Mouse (Mus musculus): ENCODE results near the gene T2. TPM values are rescaled to one million over a fixed set of nuclear protein-coding genes. Genes with fewer than 3 reads are reported as not detected.

T2 gene
- polyA plus RNA-seq, 1 experiment: 0.05 TPM

- Histone ChIP-seq H3K79me2 (ENCODE audit: control insufficient read depth, insufficient read depth) (no peaks in the 10 kb centered on the region), H3ac (ENCODE audit: control insufficient read depth, insufficient read length, low read depth) (no peak overlapping the region), H3K79me3 (ENCODE audit: low read depth) (no peaks in the 10 kb centered on the region), H3K4me3 (ENCODE audit: insufficient read depth, poor library complexity, severe bottlenecking) (no peak overlapping the region), H3K27me3 (ENCODE audit: control insufficient read depth, insufficient read depth, insufficient read length) (peaks cover 42% of the 10 kb centered on the region), H3K36me3 (ENCODE audit: control insufficient read depth, insufficient read depth) (no peaks in the 10 kb centered on the region)
- no peak for TF ChIP-seq CTCF (IDR thresholded peaks at IDR 0.05; ENCODE audit: control insufficient read depth, insufficient read depth, insufficient read length)
- no peak for TF ChIP-seq MAX (IDR thresholded peaks at IDR 0.05)
- no peak for TF ChIP-seq USF1 (IDR thresholded peaks at IDR 0.05; ENCODE audit: low read depth)
- no peak for TF ChIP-seq MYOG (IDR thresholded peaks at IDR 0.05; ENCODE audit: control insufficient read depth, extremely low read depth, insufficient read length)
- TF ChIP-seq CEBPB (IDR thresholded peaks at IDR 0.05; ENCODE audit: low read depth): no peak
- no peak for TF ChIP-seq FOSL1 (IDR thresholded peaks at IDR 0.05; ENCODE audit: insufficient read depth, low read length, poor library complexity, severe bottlenecking)
- no peak for TF ChIP-seq MYOD1 (IDR thresholded peaks at IDR 0.05; ENCODE audit: control insufficient read depth, insufficient read length, low read depth)
These were observed 57.9 kb downstream of the T2 start for GRCm38 (mm10) chr17:8413656-8414055.

GRCm38 (mm10) chr17:8415533-8415932, 59.7 kb downstream of the T2 start:
- Histone ChIP-seq H3K4me3 (ENCODE audit: insufficient read depth, poor library complexity, severe bottlenecking) (no peak overlapping the region), H3K79me2 (ENCODE audit: control insufficient read depth, insufficient read depth) (no peaks in the 10 kb centered on the region), H3ac (ENCODE audit: control insufficient read depth, insufficient read length, low read depth) (no peak overlapping the region), H3K79me3 (ENCODE audit: low read depth) (no peaks in the 10 kb centered on the region), H3K27me3 (ENCODE audit: control insufficient read depth, insufficient read depth, insufficient read length) (peaks cover 31% of the 10 kb centered on the region), H3K36me3 (ENCODE audit: control insufficient read depth, insufficient read depth) (no peaks in the 10 kb centered on the region)
- no peak for TF ChIP-seq MAX (IDR thresholded peaks at IDR 0.05)
- TF ChIP-seq MYOD1 (IDR thresholded peaks at IDR 0.05; ENCODE audit: control insufficient read depth, insufficient read length, low read depth): no peak

- Histone ChIP-seq H3K4me3 (ENCODE audit: insufficient read depth, poor library complexity, severe bottlenecking) (no peak overlapping the region), H3K79me3 (ENCODE audit: low read depth) (no peaks in the 10 kb centered on the region), H3K79me2 (ENCODE audit: control insufficient read depth, insufficient read depth) (no peaks in the 10 kb centered on the region), H3K27me3 (ENCODE audit: control insufficient read depth, insufficient read depth, insufficient read length) (peaks cover 36% of the 10 kb centered on the region), H3ac (ENCODE audit: control insufficient read depth, insufficient read length, low read depth) (no peak overlapping the region), H3K36me3 (ENCODE audit: control insufficient read depth, insufficient read depth) (no peaks in the 10 kb centered on the region)
- TF ChIP-seq MYOG (IDR thresholded peaks at IDR 0.05; ENCODE audit: control insufficient read depth, extremely low read depth, insufficient read length) (no peak), MAX (IDR thresholded peaks at IDR 0.05) (no peak), CTCF (IDR thresholded peaks at IDR 0.05; ENCODE audit: control insufficient read depth, insufficient read depth, insufficient read length) (no peak), FOSL1 (IDR thresholded peaks at IDR 0.05; ENCODE audit: insufficient read depth, low read length, poor library complexity, severe bottlenecking) (no peak), USF1 (IDR thresholded peaks at IDR 0.05; ENCODE audit: low read depth) (no peak), CEBPB (IDR thresholded peaks at IDR 0.05; ENCODE audit: low read depth) (no peak), MYOD1 (IDR thresholded peaks at IDR 0.05; ENCODE audit: control insufficient read depth, insufficient read length, low read depth) (no peak)
These were observed 61.1 kb downstream of the T2 start for GRCm38 (mm10) chr17:8416865-8417264.

GRCm38 (mm10) chr17:8420739-8421138, 64.9 kb downstream of the T2 start:
- H3K79me2 ChIP-seq (ENCODE audit: control insufficient read depth, insufficient read depth): no peaks in the 10 kb centered on the region
- peaks cover 13% of the 10 kb centered on the region for H3K27me3 ChIP-seq (ENCODE audit: control insufficient read depth, insufficient read depth, insufficient read length)
- no peaks in the 10 kb centered on the region for H3K36me3 ChIP-seq (ENCODE audit: control insufficient read depth, insufficient read depth)
- H3K4me3 ChIP-seq (ENCODE audit: insufficient read depth, poor library complexity, severe bottlenecking): no peak overlapping the region
- TF ChIP-seq MYOD1 (IDR thresholded peaks at IDR 0.05; ENCODE audit: control insufficient read depth, insufficient read length, low read depth): no peak
- TF ChIP-seq MAX (IDR thresholded peaks at IDR 0.05): no peak
- TF ChIP-seq FOSL1 (IDR thresholded peaks at IDR 0.05; ENCODE audit: insufficient read depth, low read length, poor library complexity, severe bottlenecking): no peak
- TF ChIP-seq CTCF (IDR thresholded peaks at IDR 0.05; ENCODE audit: control insufficient read depth, insufficient read depth, insufficient read length): no peak
- no peak for TF ChIP-seq USF1 (IDR thresholded peaks at IDR 0.05; ENCODE audit: low read depth)
- no peak for TF ChIP-seq CEBPB (IDR thresholded peaks at IDR 0.05; ENCODE audit: low read depth)
- no peak for TF ChIP-seq MYOG (IDR thresholded peaks at IDR 0.05; ENCODE audit: control insufficient read depth, extremely low read depth, insufficient read length)
- H3K79me3 ChIP-seq (ENCODE audit: low read depth): no peaks in the 10 kb centered on the region
- H3ac ChIP-seq (ENCODE audit: control insufficient read depth, insufficient read length, low read depth): no peak overlapping the region

- H3K4me3 ChIP-seq (ENCODE audit: insufficient read depth, poor library complexity, severe bottlenecking): no peak overlapping the region
- no peaks in the 10 kb centered on the region for H3K36me3 ChIP-seq (ENCODE audit: control insufficient read depth, insufficient read depth)
- peaks cover 10% of the 10 kb centered on the region for H3K27me3 ChIP-seq (ENCODE audit: control insufficient read depth, insufficient read depth, insufficient read length)
- H3K79me3 ChIP-seq (ENCODE audit: low read depth): no peaks in the 10 kb centered on the region
- no peak overlapping the region for H3ac ChIP-seq (ENCODE audit: control insufficient read depth, insufficient read length, low read depth)
- TF ChIP-seq MAX (IDR thresholded peaks at IDR 0.05) (no peak), CEBPB (IDR thresholded peaks at IDR 0.05; ENCODE audit: low read depth) (no peak), CTCF (IDR thresholded peaks at IDR 0.05; ENCODE audit: control insufficient read depth, insufficient read depth, insufficient read length) (no peak), MYOD1 (IDR thresholded peaks at IDR 0.05; ENCODE audit: control insufficient read depth, insufficient read length, low read depth) (no peak), FOSL1 (IDR thresholded peaks at IDR 0.05; ENCODE audit: insufficient read depth, low read length, poor library complexity, severe bottlenecking) (no peak), MYOG (IDR thresholded peaks at IDR 0.05; ENCODE audit: control insufficient read depth, extremely low read depth, insufficient read length) (no peak), USF1 (IDR thresholded peaks at IDR 0.05; ENCODE audit: low read depth) (no peak)
- H3K79me2 ChIP-seq (ENCODE audit: control insufficient read depth, insufficient read depth): no peaks in the 10 kb centered on the region
These were observed 65.7 kb downstream of the T2 start for GRCm38 (mm10) chr17:8421517-8421916.

GRCm38 (mm10) chr17:8423283-8423682, 67.5 kb downstream of the T2 start:
- H3K36me3 ChIP-seq (ENCODE audit: control insufficient read depth, insufficient read depth): no peaks in the 10 kb centered on the region
- no peaks in the 10 kb centered on the region for H3K79me3 ChIP-seq (ENCODE audit: low read depth)
- H3ac ChIP-seq (ENCODE audit: control insufficient read depth, insufficient read length, low read depth): no peak overlapping the region
- peaks cover 14% of the 10 kb centered on the region for H3K27me3 ChIP-seq (ENCODE audit: control insufficient read depth, insufficient read depth, insufficient read length)
- no peak overlapping the region for H3K4me3 ChIP-seq (ENCODE audit: insufficient read depth, poor library complexity, severe bottlenecking)
- no peak for TF ChIP-seq MAX (IDR thresholded peaks at IDR 0.05)
- TF ChIP-seq MYOG (IDR thresholded peaks at IDR 0.05; ENCODE audit: control insufficient read depth, extremely low read depth, insufficient read length): no peak
- no peak for TF ChIP-seq FOSL1 (IDR thresholded peaks at IDR 0.05; ENCODE audit: insufficient read depth, low read length, poor library complexity, severe bottlenecking)
- TF ChIP-seq CTCF (IDR thresholded peaks at IDR 0.05; ENCODE audit: control insufficient read depth, insufficient read depth, insufficient read length): no peak
- TF ChIP-seq MYOD1 (IDR thresholded peaks at IDR 0.05; ENCODE audit: control insufficient read depth, insufficient read length, low read depth): no peak
- no peak for TF ChIP-seq CEBPB (IDR thresholded peaks at IDR 0.05; ENCODE audit: low read depth)
- TF ChIP-seq USF1 (IDR thresholded peaks at IDR 0.05; ENCODE audit: low read depth): no peak
- no peaks in the 10 kb centered on the region for H3K79me2 ChIP-seq (ENCODE audit: control insufficient read depth, insufficient read depth)

All from C2C12 (cell line).